Mouse (Mus musculus): Measurements from ENCODE around the gene Mtss1l.

Gene Mtss1l

DNA sequence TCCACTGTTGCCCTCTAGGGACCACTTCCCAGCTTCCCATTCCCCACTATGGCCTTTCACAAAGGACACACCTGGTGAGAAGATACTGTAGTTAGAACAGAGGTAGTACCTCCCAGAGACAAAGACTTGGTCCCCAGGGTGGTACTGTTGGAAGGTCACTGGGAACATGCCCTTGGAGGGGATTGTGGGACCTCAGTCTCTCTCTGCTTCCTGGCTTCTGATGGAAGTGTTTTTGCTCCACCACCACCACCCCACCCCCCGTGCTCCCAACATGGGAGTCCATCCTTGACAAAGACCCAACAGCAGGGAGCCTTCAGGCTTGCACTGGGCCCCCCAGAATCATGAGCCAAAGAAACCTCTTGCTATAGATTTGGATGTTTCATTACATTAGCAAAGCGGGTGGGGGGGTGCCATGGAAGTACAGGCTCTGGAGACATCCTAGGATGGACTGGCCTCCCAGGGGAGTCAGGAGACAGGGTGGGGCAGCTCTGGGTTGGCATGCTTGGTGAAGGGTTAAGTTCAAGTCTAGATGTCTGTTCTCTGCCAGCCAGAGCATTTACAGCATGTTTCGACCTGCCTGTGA is 14.9 kb upstream of the Mtss1l start:
- no peak for DNase-seq (ENCODE audit: low read depth, low spot score)

DNA sequence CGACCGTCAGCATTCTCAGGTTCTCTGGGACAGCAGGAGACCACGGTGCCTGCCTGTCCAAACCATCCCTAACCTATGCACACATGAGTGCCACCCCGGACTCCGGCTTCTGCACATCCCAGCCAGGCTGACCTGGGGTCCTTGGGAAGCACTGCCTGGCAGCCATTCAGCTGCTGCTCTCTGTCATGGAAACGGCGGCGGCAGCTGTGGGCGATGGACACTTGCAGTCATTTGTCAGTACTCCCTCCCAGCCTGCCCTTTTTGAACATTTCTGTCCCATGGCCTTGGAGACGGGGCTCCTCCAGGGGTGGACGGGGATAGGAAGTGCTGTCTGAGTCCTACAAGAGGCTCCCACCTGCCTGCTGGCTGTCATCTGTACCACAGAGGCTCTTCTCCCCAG is 12.8 kb upstream of the Mtss1l start:
- no peak for DNase-seq (ENCODE audit: low read depth, low spot score)

- DNase-seq (ENCODE audit: low read depth, low spot score), result no peak
Measured at GRCm38 (mm10) chr8:110710593-110710992, 10.7 kb upstream of the Mtss1l start.

- DNase-seq (ENCODE audit: low read depth, low spot score), result no peak
Measured at GRCm38 (mm10) chr8:110711271-110711934, 9.9 kb upstream of the Mtss1l start.

- no peak for DNase-seq (ENCODE audit: low read depth, low spot score)
Measured at GRCm38 (mm10) chr8:110713073-110713472, 8.2 kb upstream of the Mtss1l start.

DNA sequence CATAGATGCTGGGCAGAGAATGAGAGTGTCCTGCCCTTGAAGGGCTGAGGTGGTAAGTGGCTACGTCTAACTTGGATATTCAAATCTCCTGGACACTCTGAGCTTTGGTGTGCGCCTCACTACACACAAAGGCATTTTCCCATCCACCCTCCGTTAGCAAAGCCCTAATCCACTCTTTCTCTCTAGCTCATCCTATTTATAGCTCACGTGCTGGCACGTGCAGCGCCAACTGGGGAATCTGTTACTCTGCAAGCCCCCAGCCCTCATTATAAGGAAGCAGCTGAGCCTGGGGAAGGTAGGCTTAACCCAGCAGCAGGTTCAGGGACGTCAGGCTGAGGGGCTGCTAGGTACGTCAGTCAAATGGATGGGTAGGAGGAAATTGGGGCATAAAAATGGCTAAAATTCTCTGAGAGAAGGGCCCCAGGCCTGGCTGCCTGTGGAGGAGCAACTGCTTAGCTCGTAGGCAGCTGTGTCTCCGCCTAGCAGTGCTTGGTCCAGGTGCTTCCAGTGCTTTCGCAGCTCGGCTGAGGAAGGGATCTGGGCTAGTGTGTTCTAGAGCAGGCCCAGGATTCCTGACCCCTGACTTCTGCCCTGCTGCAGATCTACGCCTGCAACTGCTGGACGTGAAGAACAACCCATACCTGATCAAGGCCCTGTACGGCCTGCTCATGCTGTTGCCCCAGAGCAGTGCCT is 6.3 kb upstream of the Mtss1l start:
- DNase-seq (ENCODE audit: low read depth, low spot score), result no peak

GRCm38 (mm10) chr8:110716075-110716474 is 5.2 kb upstream of the Mtss1l start:
- DNase-seq (ENCODE audit: low read depth, low spot score), result peak; percentile 85

GRCm38 (mm10) chr8:110717131-110717530 is 4.1 kb upstream of the Mtss1l start:
- DNase-seq (ENCODE audit: low read depth, low spot score), result no peak

DNA sequence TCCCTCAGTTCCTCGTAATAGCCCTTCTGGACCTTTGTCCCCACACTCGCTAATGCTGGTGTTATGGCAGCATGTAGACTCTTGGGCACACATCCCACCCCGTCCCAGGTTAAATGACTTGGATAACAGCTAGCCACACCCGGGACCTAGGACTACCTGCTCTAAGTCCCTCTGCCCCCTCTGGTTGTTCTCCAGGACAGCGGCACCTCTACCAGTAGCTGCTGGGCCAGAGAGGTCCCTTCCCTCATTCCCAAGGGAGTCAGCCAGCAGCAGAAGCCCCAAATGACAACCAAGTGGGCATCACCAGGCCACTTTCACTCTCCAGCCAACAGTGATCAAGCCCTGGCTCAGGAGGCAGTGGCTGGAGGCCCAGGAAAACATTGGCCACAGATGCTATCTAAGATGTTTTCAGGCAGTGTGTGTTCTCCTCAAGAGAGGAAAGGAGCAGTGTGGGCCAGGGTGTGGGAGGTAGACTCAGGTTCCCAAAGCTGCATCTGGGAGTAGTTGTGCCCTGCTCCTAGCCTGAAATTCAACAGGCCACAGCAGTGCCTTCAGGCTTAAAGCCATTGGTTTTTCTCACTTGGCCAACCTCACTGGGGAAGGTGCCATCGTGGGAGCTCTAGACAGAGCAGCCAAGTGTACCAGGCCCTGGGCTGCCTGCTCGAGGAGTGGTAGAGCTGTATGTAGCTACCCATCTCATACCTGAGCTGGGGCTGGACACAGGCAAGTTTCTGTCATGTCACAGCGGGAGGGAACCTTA is 2.9 kb upstream of the Mtss1l start:
- DNase-seq (ENCODE audit: low read depth, low spot score), result no peak

DNA sequence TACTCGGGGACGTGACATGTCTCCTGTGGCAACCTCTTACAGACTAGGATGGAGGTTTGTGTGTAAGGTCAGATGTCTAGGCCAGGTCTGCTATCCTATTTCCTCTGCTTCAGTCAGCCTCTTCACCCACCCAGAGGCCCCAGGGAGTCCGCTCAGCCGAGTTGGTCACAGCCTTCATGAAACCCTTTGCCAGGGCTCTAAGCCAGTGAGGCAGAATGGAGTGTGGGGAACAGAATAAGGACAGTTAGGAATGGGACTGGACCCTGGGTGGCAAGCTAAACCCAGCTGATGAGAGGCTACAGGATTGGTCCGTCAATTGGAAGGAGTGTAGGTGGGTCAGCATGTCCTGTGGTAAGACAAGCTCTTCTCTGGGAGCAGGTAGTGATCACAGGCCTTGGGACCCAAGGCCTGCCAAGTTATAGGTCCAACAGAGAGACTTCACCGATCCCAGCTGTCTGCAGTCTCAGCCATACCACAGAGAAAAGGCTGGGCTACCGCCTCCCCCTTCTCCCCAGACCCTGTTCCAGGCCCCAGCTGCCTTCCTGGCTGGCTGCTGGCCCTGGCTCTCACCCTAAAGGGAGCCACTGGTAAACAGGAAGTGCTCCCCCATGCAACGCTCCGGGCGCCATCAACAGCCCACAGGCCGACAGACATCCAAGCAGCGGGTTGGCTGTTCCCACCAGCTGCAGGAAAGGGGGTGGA is 2.2 kb upstream of the Mtss1l start:
- no peak for DNase-seq (ENCODE audit: low read depth, low spot score)

GRCm38 (mm10) chr8:110719898-110720653 is 1.2 kb upstream of the Mtss1l start:
- no peak for DNase-seq (ENCODE audit: low read depth, low spot score)

- no peak for DNase-seq (ENCODE audit: low read depth, low spot score)
Measured at GRCm38 (mm10) chr8:110721606-110722413, 534 bp downstream of the Mtss1l start.

DNA sequence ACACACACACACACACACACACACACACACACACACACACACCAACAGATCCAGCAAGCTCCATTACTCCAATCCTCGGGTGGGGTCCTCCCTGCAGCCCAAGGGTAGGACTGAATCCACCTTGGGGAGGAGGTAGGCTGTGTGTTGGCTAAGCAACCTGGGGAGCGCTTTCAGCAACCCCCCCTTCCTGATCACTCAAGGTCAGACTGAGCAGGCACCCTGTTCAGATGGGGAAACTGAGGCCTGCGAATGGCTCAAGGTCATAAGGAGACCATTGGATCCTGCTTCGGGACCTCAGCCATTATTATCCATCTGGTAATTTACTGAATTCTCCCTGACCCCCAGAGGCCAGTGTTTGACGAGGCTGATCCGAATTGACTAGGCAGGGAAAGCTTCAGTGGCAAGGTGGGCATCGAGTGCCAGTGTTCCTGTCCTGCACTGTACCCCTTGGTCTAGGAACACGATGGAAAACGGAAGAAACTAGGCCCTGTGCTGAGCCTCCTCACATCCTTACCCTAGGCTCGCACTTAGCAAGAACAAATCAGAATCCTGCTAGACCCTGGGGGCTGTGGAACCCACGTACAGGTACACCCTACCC is 1.2 kb downstream of the Mtss1l start:
- no peak for DNase-seq (ENCODE audit: low read depth, low spot score)

DNA sequence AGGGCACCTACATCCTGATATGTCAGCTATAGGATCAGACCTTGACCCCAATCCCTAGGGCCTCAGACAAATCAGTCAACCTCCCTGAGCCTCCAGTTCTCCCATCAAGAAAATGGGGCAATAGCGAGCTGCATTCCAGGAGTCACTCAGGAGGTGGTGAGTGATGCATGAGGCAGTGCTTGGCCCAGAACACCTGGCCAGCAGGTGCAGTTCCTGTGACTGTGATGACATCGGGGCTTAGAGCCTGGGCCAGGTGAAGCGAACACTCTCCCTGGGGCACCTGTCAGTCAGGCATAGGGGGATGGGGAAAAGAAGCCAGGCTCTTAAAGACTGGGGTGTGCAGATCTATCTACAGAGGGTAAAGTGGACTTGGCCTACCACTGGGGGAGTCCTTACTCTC is 3.2 kb downstream of the Mtss1l start:
- DNase-seq (ENCODE audit: low read depth, low spot score), result no peak

GRCm38 (mm10) chr8:110725084-110725838 is 4.0 kb downstream of the Mtss1l start:
- peak; percentile 59 for DNase-seq (ENCODE audit: low read depth, low spot score)

GRCm38 (mm10) chr8:110726893-110727292 is 5.6 kb downstream of the Mtss1l start:
- DNase-seq (ENCODE audit: low read depth, low spot score), result no peak

GRCm38 (mm10) chr8:110731346-110731859 is 10.1 kb downstream of the Mtss1l start:
- no peak for DNase-seq (ENCODE audit: low read depth, low spot score)

DNA sequence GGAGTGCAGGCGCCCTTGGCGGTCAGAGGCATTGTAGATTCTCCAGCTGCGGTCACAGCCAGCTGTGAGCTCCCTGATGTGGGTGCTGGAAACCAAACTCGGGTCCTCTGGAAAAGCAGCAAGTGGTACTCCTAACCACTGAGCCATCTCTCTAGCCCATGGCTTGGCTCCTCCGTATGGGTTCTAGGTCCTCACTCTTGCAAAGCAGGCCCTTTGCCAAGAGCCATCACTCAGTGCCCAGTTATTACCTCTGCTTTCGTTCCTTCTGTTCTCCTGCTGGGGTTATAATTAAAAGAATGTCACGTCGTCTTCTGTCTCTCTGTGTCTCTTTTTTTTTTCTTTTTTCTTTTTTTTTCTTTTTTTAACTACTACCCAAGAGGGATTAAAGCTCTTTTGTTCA is 11.8 kb downstream of the Mtss1l start:
- DNase-seq (ENCODE audit: low read depth, low spot score), result no peak
